Mouse (Mus musculus) frontal cortex, postnatal 25 days (tissue): ENCODE results near the gene Clstn1.
A peak's percentile ranks its signal among the peaks of the same experiment; 100 is the strongest.

Experiments used
- DNase-seq, 2 experiments: peaks; one replicate each; pipeline ENCODE4 v3.0.0; 2022; ENCODE audit warnings: low spot score in 2 of 2

Clstn1 gene

GRCm38 (mm10) chr4:149567432-149568026 is 18.7 kb upstream of the Clstn1 start:
- no peak for DNase-seq

- DNase-seq = no peak
These were observed 17.6 kb upstream of the Clstn1 start for GRCm38 (mm10) chr4:149568622-149569021.

- DNase-seq = no peak
These were observed 16.3 kb upstream of the Clstn1 start for GRCm38 (mm10) chr4:149569781-149570497.

- DNase-seq = no peak
These were observed 15.8 kb upstream of the Clstn1 start for GRCm38 (mm10) chr4:149570498-149570863.

- DNase-seq = no peak
These were observed 15.1 kb upstream of the Clstn1 start for GRCm38 (mm10) chr4:149571209-149571608.

- DNase-seq = no peak
These were observed 14.6 kb upstream of the Clstn1 start for GRCm38 (mm10) chr4:149571651-149572149.

GRCm38 (mm10) chr4:149572446-149572845 is 13.8 kb upstream of the Clstn1 start:
- no peak for DNase-seq

- DNase-seq = no peak
These were observed 13.4 kb upstream of the Clstn1 start for GRCm38 (mm10) chr4:149572851-149573250.

- DNase-seq = no peak
These were observed 11.9 kb upstream of the Clstn1 start for GRCm38 (mm10) chr4:149574391-149574821.

- no peak for DNase-seq
These were observed 10.2 kb upstream of the Clstn1 start for GRCm38 (mm10) chr4:149576061-149576460.

GRCm38 (mm10) chr4:149576993-149577548 is 9.2 kb upstream of the Clstn1 start:
- no peak for DNase-seq

GRCm38 (mm10) chr4:149578085-149578681 is 8.1 kb upstream of the Clstn1 start:
- DNase-seq = no peak

GRCm38 (mm10) chr4:149578831-149579230 is 7.4 kb upstream of the Clstn1 start:
- DNase-seq = no peak

- no peak for DNase-seq
These were observed 1.0 kb upstream of the Clstn1 start for GRCm38 (mm10) chr4:149585236-149585635.

- no peak for DNase-seq
These were observed 721 bp downstream of the Clstn1 start for GRCm38 (mm10) chr4:149586783-149587595.

GRCm38 (mm10) chr4:149587596-149588168 is 1.4 kb downstream of the Clstn1 start:
- DNase-seq = peak in 1 of 2 experiments; percentile 53

- no peak for DNase-seq
These were observed 3.9 kb downstream of the Clstn1 start for GRCm38 (mm10) chr4:149590200-149590599.

- no peak for DNase-seq
These were observed 5.2 kb downstream of the Clstn1 start for GRCm38 (mm10) chr4:149591486-149591885.

GRCm38 (mm10) chr4:149594913-149595581 is 8.8 kb downstream of the Clstn1 start:
- DNase-seq = no peak

- no peak for DNase-seq
These were observed 11.5 kb downstream of the Clstn1 start for GRCm38 (mm10) chr4:149597641-149598208.
